Mouse (Mus musculus): ENCODE measurements around the gene Ric3.

- TF ChIP-seq POLR2A (IDR thresholded peaks at IDR 0.05; ENCODE audit: borderline replicate concordance, control insufficient read depth, low read depth, low read length) (no peak), CTCF (IDR thresholded peaks at IDR 0.05; ENCODE audit: control insufficient read depth, insufficient read depth, low read length) (no peak)
Measured at GRCm38 (mm10) chr7:109014851-109015250, 68.3 kb downstream of the Ric3 start.
